Mouse (Mus musculus) gastrocnemius, postnatal 4 days (tissue): Measurements from ENCODE around the gene Rapgef1. TPM values are rescaled to one million over a fixed set of nuclear protein-coding genes. Genes with fewer than 3 reads are reported as not detected.

Experiments
- DNase-seq, 2 experiments: peaks; one replicate each; pipeline ENCODE4 v3.0.0; 2021 to 2022; ENCODE audit warnings: low spot score in 2 of 2, mixed read lengths in 2 of 2
- total RNA-seq, 2 experiments: library from RNA; stranded (reverse); gene quantifications; 2 replicates each; pipeline ENCODE4 v1.2.3; 2021

The Rapgef1 gene
- total RNA-seq, 2 experiments from 2014 or later, result 110 to 121 TPM

DNA sequence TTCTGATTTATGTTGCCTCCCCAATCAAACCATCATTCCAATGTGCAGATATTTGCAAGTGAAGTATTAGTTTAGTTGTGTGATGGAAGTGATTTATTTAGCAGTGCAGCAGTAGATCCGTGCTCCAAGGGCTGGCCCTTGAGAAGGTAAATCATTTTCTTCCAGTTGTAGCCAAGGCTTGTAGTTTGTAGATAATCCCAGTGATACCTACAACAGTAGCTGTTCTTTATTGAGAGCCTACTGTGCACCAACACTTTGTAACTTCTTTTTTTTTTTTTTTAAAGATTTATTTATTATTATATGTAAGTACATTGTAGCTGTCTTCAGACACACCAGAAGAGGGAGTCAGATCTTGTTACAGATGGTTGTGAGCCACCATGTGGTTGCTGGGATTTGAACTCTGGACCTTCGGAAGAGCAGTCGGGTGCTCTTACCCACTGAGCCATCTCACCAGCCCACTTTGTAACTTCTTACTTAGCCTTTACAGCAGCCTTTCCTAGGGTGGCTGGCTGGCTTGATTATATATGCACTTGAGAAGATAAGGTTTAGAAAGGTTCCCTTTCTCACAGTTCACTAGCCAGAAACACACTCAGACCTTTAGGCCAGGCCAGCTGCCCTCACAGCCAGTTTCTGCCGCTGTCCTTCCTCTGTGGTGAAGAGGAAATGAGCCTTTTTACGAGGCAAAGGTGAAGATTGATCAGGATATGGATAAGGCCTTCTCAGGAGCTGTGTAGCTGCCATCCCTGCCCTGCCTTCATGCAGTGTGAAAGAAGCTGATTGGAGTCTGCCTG lies 20.6 kb downstream of the Rapgef1 start:
- no peak for DNase-seq

GRCm38 (mm10) chr2:29641707-29642106 lies 22.2 kb downstream of the Rapgef1 start:
- no peak for DNase-seq

DNA sequence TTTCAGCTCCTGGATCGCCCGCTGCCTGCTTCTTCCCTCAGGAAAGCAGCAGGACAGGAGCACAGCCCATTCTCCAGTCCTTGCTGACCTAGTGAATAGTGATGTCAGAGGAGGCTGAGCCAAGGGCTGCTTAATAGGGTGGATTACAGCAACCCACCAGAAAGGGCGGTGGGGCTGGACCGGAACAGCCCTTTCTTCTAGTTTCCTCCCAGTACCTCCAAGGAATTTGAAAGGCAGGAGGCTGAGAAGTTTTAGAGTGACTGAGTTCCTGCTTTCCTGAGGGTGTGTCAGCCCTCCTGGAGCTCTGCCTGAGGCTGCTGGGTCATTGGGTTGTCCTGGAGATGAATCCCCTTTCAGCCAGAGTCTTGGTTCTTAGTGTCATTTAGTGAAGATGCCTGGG lies 23.9 kb downstream of the Rapgef1 start:
- DNase-seq, result no peak

DNA sequence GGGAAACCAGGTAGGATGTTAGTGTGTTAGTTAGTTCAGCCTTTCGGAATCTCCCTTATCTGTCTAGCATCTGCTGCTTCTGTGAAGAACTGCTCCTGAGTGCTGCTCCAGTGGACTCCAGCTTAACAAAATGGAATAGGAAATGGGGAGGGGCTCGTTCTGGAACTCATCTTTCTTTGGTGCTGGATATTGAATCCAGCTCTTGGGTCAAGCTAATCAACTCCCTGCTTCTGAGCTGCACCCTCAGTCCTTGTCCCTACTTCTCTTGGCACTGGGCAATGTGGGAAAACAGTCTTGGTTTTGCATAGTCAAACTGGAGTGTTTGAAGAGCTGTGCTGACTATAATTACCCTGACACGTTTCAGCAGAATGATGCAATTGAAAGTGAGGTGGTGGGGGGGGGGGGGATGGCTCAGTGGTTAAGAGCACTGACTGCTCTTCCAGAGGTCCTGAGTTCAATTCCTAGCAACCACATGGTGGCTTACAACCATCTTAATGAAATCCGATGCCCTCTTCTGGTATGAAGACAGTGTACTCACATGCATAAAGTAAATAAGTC lies 25.6 kb downstream of the Rapgef1 start:
- no peak for DNase-seq

DNA sequence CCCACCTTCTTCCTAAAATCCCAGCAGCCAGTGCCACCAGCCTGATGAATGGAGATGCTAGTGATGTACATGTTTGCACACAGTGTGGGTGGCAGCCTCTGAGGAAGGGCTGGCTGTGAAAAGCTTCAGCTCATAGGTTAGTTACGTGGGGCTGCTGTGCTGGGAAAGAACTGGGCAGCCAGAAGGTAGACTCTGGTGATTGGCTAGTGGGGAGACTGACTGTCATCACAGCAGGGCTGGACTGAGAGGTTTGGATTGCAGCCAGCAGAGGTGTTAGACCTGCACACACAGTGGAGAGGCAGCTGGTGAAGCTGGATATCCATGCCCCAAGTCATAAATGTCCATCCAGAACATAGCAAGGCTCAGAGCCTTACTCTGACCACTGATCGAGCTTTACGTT lies 27.1 kb downstream of the Rapgef1 start:
- DNase-seq, result no peak

GRCm38 (mm10) chr2:29647162-29647561 lies 27.6 kb downstream of the Rapgef1 start:
- DNase-seq, result no peak

DNA sequence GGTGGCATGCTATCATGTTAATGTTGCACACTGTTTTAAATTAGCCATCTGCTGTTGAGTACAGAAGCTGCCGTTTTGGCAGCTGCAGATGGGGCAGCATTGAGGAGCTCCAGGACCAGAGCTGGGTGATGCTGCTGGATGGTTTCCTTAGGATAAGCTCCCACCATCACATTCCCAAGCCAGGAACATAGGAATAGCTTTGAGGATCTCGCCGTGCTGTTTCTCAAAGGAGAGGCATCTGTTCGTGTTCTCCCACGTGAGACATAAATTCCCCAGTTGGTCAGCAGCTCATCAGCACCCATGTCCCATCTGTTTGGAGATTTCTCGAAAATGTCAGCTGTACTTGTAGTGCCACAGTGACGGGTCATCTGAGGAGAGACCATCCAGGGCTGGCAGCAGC lies 28.3 kb downstream of the Rapgef1 start:
- no peak for DNase-seq

DNA sequence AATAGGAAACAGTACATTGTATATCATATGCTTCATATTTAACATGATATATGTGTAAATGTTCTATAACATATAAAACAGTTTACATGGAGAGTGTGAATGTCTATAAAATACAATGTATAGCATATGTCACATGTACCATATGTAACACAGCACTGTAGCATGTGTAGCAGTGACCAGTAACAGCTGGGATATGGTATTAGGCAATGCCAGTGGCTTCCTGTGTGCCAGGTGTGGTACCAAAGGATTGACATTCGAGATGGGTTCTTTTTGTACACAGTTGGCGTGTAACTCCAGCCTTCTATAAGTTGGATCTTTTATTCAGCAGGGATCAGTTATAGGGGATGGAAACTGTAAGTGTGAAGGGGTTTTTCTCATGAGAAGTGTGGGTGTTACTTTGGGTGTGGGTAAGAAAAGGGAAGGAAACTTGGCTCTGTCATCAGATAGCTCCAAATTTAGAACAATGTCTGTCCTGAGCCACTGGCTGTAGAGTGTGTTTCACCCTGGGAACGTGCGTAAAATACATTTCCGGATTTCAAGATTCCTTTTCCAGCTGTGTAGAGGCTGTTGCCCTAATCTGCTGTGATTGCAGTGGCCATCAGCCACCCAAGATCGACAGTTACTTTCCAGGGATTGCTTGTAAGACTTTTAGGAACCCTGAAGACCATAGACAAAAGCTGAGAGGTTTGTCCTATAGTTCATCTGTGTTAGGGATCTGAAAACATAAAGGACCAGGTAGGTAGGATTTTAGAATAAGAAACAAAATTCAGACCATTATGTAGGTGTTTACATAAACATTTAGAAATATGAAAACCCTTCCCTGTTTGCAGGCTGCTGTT lies 29.7 kb downstream of the Rapgef1 start:
- no peak for DNase-seq

GRCm38 (mm10) chr2:29649795-29650457 lies 30.4 kb downstream of the Rapgef1 start:
- DNase-seq, result no peak

GRCm38 (mm10) chr2:29651876-29652275 lies 32.4 kb downstream of the Rapgef1 start:
- no peak for DNase-seq

DNA sequence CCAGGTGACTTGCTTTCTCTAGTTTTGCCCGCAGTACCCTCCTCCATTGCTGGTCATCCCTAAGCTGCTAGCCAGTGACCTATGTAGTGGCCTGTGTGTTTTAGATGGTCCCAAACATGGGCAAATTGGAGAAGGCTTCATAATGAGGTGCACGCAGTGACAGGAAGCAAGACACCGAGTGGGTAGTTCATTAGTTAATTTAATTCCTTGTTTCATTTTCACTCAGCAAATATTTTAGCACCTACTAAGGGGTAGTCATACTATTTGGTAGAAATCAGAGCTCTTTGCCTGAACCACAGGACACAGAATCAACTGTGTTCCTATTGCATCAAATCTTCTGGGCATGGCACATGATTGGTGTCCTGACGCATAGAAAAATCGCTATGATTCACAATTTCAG lies 35.9 kb downstream of the Rapgef1 start:
- DNase-seq, result no peak

GRCm38 (mm10) chr2:29656095-29656494 lies 36.6 kb downstream of the Rapgef1 start:
- DNase-seq, result no peak

GRCm38 (mm10) chr2:29657089-29657488 lies 37.6 kb downstream of the Rapgef1 start:
- no peak for DNase-seq

GRCm38 (mm10) chr2:29661751-29662191 lies 42.3 kb downstream of the Rapgef1 start:
- DNase-seq, result no peak

GRCm38 (mm10) chr2:29663260-29663877 lies 43.8 kb downstream of the Rapgef1 start:
- no peak for DNase-seq

DNA sequence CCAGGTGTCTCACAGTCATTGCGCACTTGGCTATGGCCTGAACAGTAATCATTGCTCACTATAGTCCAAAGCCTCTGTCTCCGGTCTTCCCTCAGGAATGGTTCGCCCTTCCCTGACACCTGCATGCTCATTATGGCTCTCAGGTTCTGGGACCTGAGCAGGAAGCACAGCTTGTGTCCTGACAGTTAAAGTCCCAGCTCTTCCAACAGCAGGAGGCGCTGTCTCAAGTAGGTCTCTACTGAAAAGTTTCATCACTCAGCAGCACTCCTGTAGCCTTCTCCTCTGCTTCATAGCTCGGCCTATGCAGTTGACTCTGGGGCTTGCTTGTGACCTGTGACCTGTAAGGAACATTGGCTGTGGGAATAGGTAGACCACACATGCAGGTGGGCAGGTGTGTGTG lies 45.9 kb downstream of the Rapgef1 start:
- DNase-seq, result no peak

DNA sequence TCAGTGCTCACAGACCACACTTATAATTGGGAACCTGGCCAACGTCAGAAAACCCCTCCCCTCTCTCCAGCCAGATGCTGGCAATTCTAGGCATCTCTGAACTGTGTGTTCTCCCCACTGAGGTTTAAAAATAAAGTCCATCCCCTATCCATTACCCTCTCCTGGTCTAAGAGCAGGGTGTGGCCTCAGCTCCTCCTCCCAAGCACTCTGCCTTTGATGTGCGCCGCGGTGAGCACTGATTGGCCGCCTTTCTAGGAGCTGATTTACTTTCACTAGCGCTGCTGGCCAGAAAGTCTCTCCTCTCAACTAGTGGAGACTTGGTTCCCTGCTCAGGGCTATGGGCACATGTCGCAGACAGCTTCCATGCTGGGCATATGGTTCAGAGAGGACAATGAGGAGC lies 47.1 kb downstream of the Rapgef1 start:
- DNase-seq, result peak in 1 of 2 experiments; percentile 49

DNA sequence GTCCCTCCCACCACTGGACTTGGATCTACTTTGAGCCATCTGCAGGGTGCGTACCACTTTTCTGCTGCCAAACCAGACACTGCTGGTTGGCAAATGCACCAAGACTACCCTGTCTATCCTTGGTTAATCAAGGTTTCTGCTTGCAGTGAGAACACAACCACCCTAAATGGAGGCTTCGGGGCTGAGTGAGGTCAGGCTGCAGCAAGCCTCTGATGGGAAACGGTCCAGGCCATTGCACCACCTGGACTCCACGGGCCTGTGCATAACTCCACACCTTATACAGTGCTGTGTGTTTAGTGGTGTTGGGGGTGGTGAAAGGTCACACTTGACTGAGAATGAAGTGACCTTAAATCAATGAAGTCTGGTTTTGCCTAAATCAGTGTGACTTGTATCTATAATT lies 47.6 kb downstream of the Rapgef1 start:
- DNase-seq, result no peak

DNA sequence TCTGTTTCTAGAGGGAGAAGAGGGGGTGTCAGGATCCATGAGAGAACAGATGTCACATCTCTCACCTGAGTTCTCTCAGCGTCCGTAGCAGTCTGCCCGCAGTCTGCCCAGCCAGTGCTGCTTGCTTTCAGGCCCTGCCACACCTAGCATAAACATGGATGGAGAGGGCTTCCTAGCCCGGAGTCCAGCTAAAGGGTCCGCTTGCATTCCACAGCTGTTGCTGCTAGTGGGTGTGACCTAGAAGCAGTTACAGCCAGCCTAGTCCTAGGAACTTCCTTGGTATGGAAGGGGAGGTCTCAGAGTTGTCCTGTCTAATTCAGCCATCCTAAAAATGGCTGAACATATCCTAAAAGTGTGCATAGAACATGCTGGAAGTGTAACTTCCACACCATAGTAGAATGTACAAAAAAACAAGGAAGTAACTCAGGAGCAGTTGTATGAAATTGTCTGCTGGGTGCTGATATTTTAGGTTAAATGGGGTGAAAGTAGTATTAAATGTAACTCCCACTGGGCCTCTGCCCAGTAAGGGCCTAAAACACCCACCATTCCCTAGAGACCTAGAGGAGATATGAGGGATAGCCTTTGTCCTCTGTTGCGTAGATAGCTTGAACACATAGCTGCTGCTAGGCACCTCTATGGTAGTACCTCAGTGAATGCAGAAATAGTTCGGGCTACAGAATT lies 48.6 kb downstream of the Rapgef1 start:
- no peak for DNase-seq

- DNase-seq, result no peak
These were observed 49.4 kb downstream of the Rapgef1 start for GRCm38 (mm10) chr2:29668963-29669362.
